Mouse (Mus musculus) hindbrain, embryonic 16.5 days (tissue): ENCODE measurements around the gene Hoxd3. TPM values are rescaled to one million over a fixed set of nuclear protein-coding genes. Genes with fewer than 3 reads are reported as not detected.

ENCODE experiments used
- ATAC-seq: fragments of 200-750 bp; cut with Nextera tagmentation; 2 replicates; pipeline ENCODE4 v1.8.0; 2017; ENCODE audit warnings: moderate TSS enrichment, moderate library complexity
- H3K27ac ChIP-seq: fragments of 300-500 bp; sonication (generic); 2 replicates; pipeline ENCODE4 v1.5.1; 2014; ENCODE audit warnings: low read depth, mild to moderate bottlenecking, control low read depth, low read length, moderate library complexity
- H3K27me3 ChIP-seq: fragments of 300-500 bp; sonication (generic); replicated peaks from 2 replicates; pipeline ENCODE4 v1.6.1; 2014; ENCODE audit warnings: low read length; ENCODE audit not compliant: control insufficient read depth, insufficient read depth
- H3K36me3 ChIP-seq: fragments of 300-500 bp; sonication (generic); 2 replicates; pipeline ENCODE4 v1.6.1; 2014; ENCODE audit warnings: mild to moderate bottlenecking, low read length, moderate library complexity, mixed read lengths; ENCODE audit not compliant: control insufficient read depth, insufficient read depth
- H3K4me1 ChIP-seq: fragments of 300-500 bp; sonication (generic); 2 replicates; pipeline ENCODE4 v1.6.1; 2014; ENCODE audit warnings: low read depth, low read length; ENCODE audit not compliant: control insufficient read depth, insufficient read depth
- H3K4me2 ChIP-seq: fragments of 300-500 bp; sonication (generic); 2 replicates; pipeline ENCODE4 v1.6.1; 2014; ENCODE audit warnings: mild to moderate bottlenecking, low read length, control low read depth, moderate library complexity
- H3K4me3 ChIP-seq: fragments of 300-500 bp; sonication (generic); 2 replicates; pipeline ENCODE4 v1.5.1; 2014; ENCODE audit warnings: mild to moderate bottlenecking, low read length, control low read depth, moderate library complexity
- H3K9ac ChIP-seq: fragments of 300-500 bp; sonication (generic); 2 replicates; pipeline ENCODE4 v1.6.1; 2014; ENCODE audit warnings: low read depth, mild to moderate bottlenecking, control low read depth, low read length, moderate library complexity
- H3K9me3 ChIP-seq: fragments of 300-500 bp; sonication (generic); 2 replicates; pipeline ENCODE4 v1.6.1; 2014; ENCODE audit warnings: mild to moderate bottlenecking, low read length, moderate library complexity; ENCODE audit not compliant: control insufficient read depth
- WGBS: fragments of 180-500 bp; shearing (Covaris S2); extraction: QIAGEN DNeasy Blood & Tissue Kit; methylation state at CpG from one replicate; pipeline ENCODE4 v1.1.7; 2014; 5-methylcytosine and 5-hydroxymethylcytosine counted together
- polyA plus RNA-seq: library from polyadenylated mRNA; unstranded; fragments of >200 nt; fragmentation: Nextera tagmentation; extraction: Ambion mirVana; gene quantifications from 2 replicates; pipeline ENCODE4 v1.2.1, GENCODE M21; 2015

Gene Hoxd3
- polyA plus RNA-seq, 1 experiment from 2014 or later, result 43.8 TPM

GRCm38 (mm10) chr2:74721882-74722281, 10.2 kb downstream of the Hoxd3 start:
- H3K4me2 ChIP-seq, result no peak overlapping the region; the same call in 1 of the 2 replicates
- H3K9me3 ChIP-seq, result no peaks in the 10 kb centered on the region
- ATAC-seq, result no peak
- no peak overlapping the region for H3K4me3 ChIP-seq
- H3K36me3 ChIP-seq, result no peaks in the 10 kb centered on the region
- H3K4me1 ChIP-seq, result peaks cover 2% of the 10 kb centered on the region
- no peak overlapping the region for H3K27ac ChIP-seq
- 12% methylated on average over 6 of the region's 6 CpGs for WGBS
- no peak overlapping the region for H3K9ac ChIP-seq
- H3K27me3 ChIP-seq, result peaks cover 60% of the 10 kb centered on the region

GRCm38 (mm10) chr2:74722949-74723348, 11.2 kb downstream of the Hoxd3 start:
- H3K9ac ChIP-seq, result 0 out of 2 replicates have a peak overlapping the region, but pooled peaks have one; percentile 7
- no peak overlapping the region for H3K27ac ChIP-seq
- WGBS, result 8% methylated on average over 8 of the region's 8 CpGs
- no peak for ATAC-seq
- no peaks in the 10 kb centered on the region for H3K36me3 ChIP-seq
- peaks cover 2% of the 10 kb centered on the region for H3K4me1 ChIP-seq
- peak overlapping the region; percentile 25 for H3K4me2 ChIP-seq
- peaks cover 58% of the 10 kb centered on the region for H3K27me3 ChIP-seq
- no peaks in the 10 kb centered on the region for H3K9me3 ChIP-seq
- H3K4me3 ChIP-seq, result 0 out of 2 replicates have a peak overlapping the region, but pooled peaks have one; percentile 6

- peaks cover 2% of the 10 kb centered on the region for H3K4me1 ChIP-seq
- H3K9me3 ChIP-seq, result no peaks in the 10 kb centered on the region
- peaks cover 58% of the 10 kb centered on the region for H3K27me3 ChIP-seq
- no peak overlapping the region for H3K27ac ChIP-seq
- 18% methylated on average over 7 of the region's 7 CpGs for WGBS
- H3K4me3 ChIP-seq, result no peak overlapping the region
- H3K36me3 ChIP-seq, result no peaks in the 10 kb centered on the region
- H3K9ac ChIP-seq, result no peak overlapping the region
- H3K4me2 ChIP-seq, result no peak overlapping the region
- ATAC-seq, result no peak
Observed at GRCm38 (mm10) chr2:74724244-74725015, 12.7 kb downstream of the Hoxd3 start.

- no peak overlapping the region for H3K27ac ChIP-seq
- H3K4me1 ChIP-seq, result peaks cover 2% of the 10 kb centered on the region
- no peak for ATAC-seq
- no peaks in the 10 kb centered on the region for H3K9me3 ChIP-seq
- no peaks in the 10 kb centered on the region for H3K36me3 ChIP-seq
- H3K4me3 ChIP-seq, result peak overlapping the region; percentile 9; the same call in 1 of the 2 replicates
- H3K4me2 ChIP-seq, result peak overlapping the region; percentile 35
- 10% methylated on average over 17 of the region's 17 CpGs for WGBS
- no peak overlapping the region for H3K9ac ChIP-seq
- peaks cover 52% of the 10 kb centered on the region for H3K27me3 ChIP-seq
Observed at GRCm38 (mm10) chr2:74725171-74725570, 13.4 kb downstream of the Hoxd3 start.

GRCm38 (mm10) chr2:74726551-74726950, 14.8 kb downstream of the Hoxd3 start, which contains the start of gene Gm28230:
Gene Gm28230 (plus strand): TSS chr2:74726728.
- peak; percentile 59; the same call in 1 of the 2 replicates for ATAC-seq
- 6% methylated on average over 5 of the region's 5 CpGs for WGBS
- Histone ChIP-seq H3K4me2 (peak within 1 kb of the TSS; percentile 50), H3K9ac (peak within 1 kb of the TSS; percentile 53), H3K27me3 (peaks cover 49% of the 10 kb centered on the region), H3K4me3 (peak within 1 kb of the TSS; percentile 49), H3K9me3 (no peaks in the 10 kb centered on the region), H3K36me3 (no peaks in the 10 kb centered on the region), H3K4me1 (peaks cover 2% of the 10 kb centered on the region), H3K27ac (peak within 1 kb of the TSS; percentile 81)

GRCm38 (mm10) chr2:74726973-74727639, 15.4 kb downstream of the Hoxd3 start:
- Histone ChIP-seq H3K27ac (peak overlapping the region; percentile 81), H3K9ac (peak overlapping the region; percentile 53), H3K4me2 (peak overlapping the region; percentile 50), H3K4me3 (peak overlapping the region; percentile 49), H3K36me3 (no peaks in the 10 kb centered on the region), H3K9me3 (no peaks in the 10 kb centered on the region), H3K4me1 (peaks cover 2% of the 10 kb centered on the region), H3K27me3 (peaks cover 47% of the 10 kb centered on the region)
- 1% methylated on average over 39 of the region's 43 CpGs for WGBS
- ATAC-seq, result peak; percentile 57; the same call in 1 of the 2 replicates

- Histone ChIP-seq H3K27ac (peak overlapping the region; percentile 81), H3K4me2 (peak overlapping the region; percentile 50), H3K36me3 (no peaks in the 10 kb centered on the region), H3K9ac (peak overlapping the region; percentile 53), H3K9me3 (no peaks in the 10 kb centered on the region), H3K27me3 (peaks cover 44% of the 10 kb centered on the region), H3K4me1 (peaks cover 2% of the 10 kb centered on the region), H3K4me3 (peak overlapping the region; percentile 49)
- WGBS, result 4% methylated on average over 24 of the region's 25 CpGs
- ATAC-seq, result peak; percentile 19; the same call in 1 of the 2 replicates
Observed at GRCm38 (mm10) chr2:74727640-74728302, 16.0 kb downstream of the Hoxd3 start.

- peaks cover 39% of the 10 kb centered on the region for H3K27me3 ChIP-seq
- no peak for ATAC-seq
- peak overlapping the region; percentile 68 for H3K27ac ChIP-seq
- H3K9ac ChIP-seq, result peak overlapping the region; percentile 53
- WGBS, result 12% methylated on average over 13 of the region's 13 CpGs
- H3K4me3 ChIP-seq, result peak overlapping the region; percentile 49
- H3K36me3 ChIP-seq, result no peaks in the 10 kb centered on the region
- H3K9me3 ChIP-seq, result no peaks in the 10 kb centered on the region
- peaks cover 2% of the 10 kb centered on the region for H3K4me1 ChIP-seq
- H3K4me2 ChIP-seq, result peak overlapping the region; percentile 50
Observed at GRCm38 (mm10) chr2:74728303-74728680, 16.6 kb downstream of the Hoxd3 start.
